Mouse (Mus musculus): ENCODE results near the gene Acap2.

- no peak for TF ChIP-seq CTCF (IDR thresholded peaks at IDR 0.05; ENCODE audit: low read depth, low read length)
- TF ChIP-seq POLR2A (IDR thresholded peaks at IDR 0.05; ENCODE audit: extremely low read depth, insufficient read depth, low read length) = no peak
These were observed 8.9 kb upstream of the Acap2 start for GRCm38 (mm10) chr16:31209911-31210310.

All from liver, adult 2 months (tissue).